Mouse (Mus musculus): Measurements from ENCODE around the gene Rel. TPM values are rescaled to one million over a fixed set of nuclear protein-coding genes. Genes with fewer than 3 reads are reported as not detected.

Gene Rel
- total RNA-seq, 2 experiments from 2014 or later = 5.2 to 5.8 TPM

Other genes with a start within 250 kb of the Rel start
- gene 1700093K21Rik, start 249.8 kb downstream of the Rel start, total RNA-seq (2021) = not detected
- gene 0610010F05Rik, start 137.3 kb downstream of the Rel start, total RNA-seq (2021) = 10 to 100 TPM; 19.6 to 23.6 TPM
- gene Pus10, start 105.3 kb downstream of the Rel start, total RNA-seq (2021) = 10 to 100 TPM; 26.4 to 30.7 TPM
- gene Pex13, start 105.0 kb downstream of the Rel start, total RNA-seq (2021) = 10 to 100 TPM; 46.0 to 60.7 TPM
- gene Papolg, start 124.3 kb upstream of the Rel start, total RNA-seq (2021) = 10 to 100 TPM; 12.2 to 13.2 TPM